7 mouse cellular contexts compared by ENCODE assay signal in genomic region chr4:155761356-155762099, GRCm38 (mm10). TPM values are rescaled to one million over a fixed set of nuclear protein-coding genes. Genes with fewer than 3 reads are reported as not detected.
DNase-seq lines count a peak whose midpoint lies in the region; ATAC-seq and TF ChIP-seq lines count a peak whose summit lies in the region.

No protein-coding gene starts in this region.

- peak; percentile 68 for DNase-seq in liver, adult 2 months (ENCODE audit: extremely low read depth, low read depth, low spot score)
- no peak for DNase-seq in liver
- no peak for DNase-seq in hindbrain, embryonic 10.5 days (ENCODE audit: low spot score)
- no peak for DNase-seq in spleen, postnatal 36 days (ENCODE audit: low spot score in 2 of 2)

- TF ChIP-seq CTCF in liver, adult 2 months (IDR thresholded peaks at IDR 0.05; ENCODE audit: low read depth, low read length), result no peak

- no peak for TF ChIP-seq POLR2A in liver, adult 2 months (IDR thresholded peaks at IDR 0.05; ENCODE audit: extremely low read depth, insufficient read depth, low read length)

- 2% methylated on average over 28 of the region's 28 CpGs for WGBS in liver, adult 2 months
- WGBS in hindbrain, embryonic 10.5 days, result 3% methylated on average over 28 of the region's 28 CpGs

- no peaks in the 10 kb centered on the region for H3K27me3 ChIP-seq in liver, adult 2 months (ENCODE audit: control insufficient read depth, insufficient read depth, low read length)
- H3K27me3 ChIP-seq in hindbrain, embryonic 10.5 days (ENCODE audit: insufficient read depth, poor library complexity, severe bottlenecking), result no peaks in the 10 kb centered on the region

- H3K9me3 ChIP-seq in hindbrain, embryonic 10.5 days, result no peaks in the 10 kb centered on the region

- H3K4me1 ChIP-seq in liver, adult 2 months (ENCODE audit: control insufficient read depth, insufficient read depth, low read length), result peaks cover 9% of the 10 kb centered on the region; the same call in 1 of the 2 replicates
- peaks cover 8% of the 10 kb centered on the region; the same call in 1 of the 2 replicates for H3K4me1 ChIP-seq in brown adipose tissue, adult 24 weeks (ENCODE audit: control insufficient read depth, insufficient read depth, insufficient read length, low read length)
- peaks cover 40% of the 10 kb centered on the region for H3K4me1 ChIP-seq in hindbrain, embryonic 10.5 days (replicated peaks)

- peak; percentile 24 for ATAC-seq in megakaryocyte, adult 5-6 weeks (ENCODE audit: poor library complexity, severe bottlenecking)
- no peak for ATAC-seq in activated CD4-positive, CD25-positive, alpha-beta regulatory T cell, adult 4 months

- peaks cover 2% of the 10 kb centered on the region; the same call in 1 of the 2 replicates for H3K36me3 ChIP-seq in liver, adult 2 months (ENCODE audit: control insufficient read depth, insufficient read depth, low read length)
- peaks cover 19% of the 10 kb centered on the region for H3K36me3 ChIP-seq in hindbrain, embryonic 10.5 days

- peak overlapping the region; percentile 62 for H3K4me3 ChIP-seq in liver, adult 2 months (ENCODE audit: insufficient read depth, low read depth, low read length)
- H3K4me3 ChIP-seq in brown adipose tissue, adult 24 weeks (ENCODE audit: insufficient read depth, low read depth, low read length), result peak overlapping the region; percentile 55
- H3K4me3 ChIP-seq in hindbrain, embryonic 10.5 days, result peak overlapping the region; percentile 91

- peak overlapping the region; percentile 72 for H3K9ac ChIP-seq in liver, adult 2 months (ENCODE audit: low read depth, low read length)

- peaks cover 10% of the 10 kb centered on the region; the same call in 1 of the 2 replicates for H3K79me2 ChIP-seq in liver, adult 2 months (ENCODE audit: control insufficient read depth, insufficient read depth, low read length)

- H3K27ac ChIP-seq in liver, adult 2 months (replicated peaks; ENCODE audit: insufficient read depth, low read depth, low read length), result peak overlapping the region; percentile 78
- H3K27ac ChIP-seq in brown adipose tissue, adult 24 weeks (replicated peaks; ENCODE audit: low read depth, low read length), result no peak overlapping the region
- peak overlapping the region; percentile 86 for H3K27ac ChIP-seq in hindbrain, embryonic 10.5 days

RNA-seq across cellular contexts. Expression of gene Atad3a, which starts 0.6 kb away (rescaled TPM):
- 54.5 and 71.8 TPM in 2 replicates for total RNA-seq in liver, adult 2 months (2014; rRNA removed)
- polyA plus RNA-seq in liver, adult 2 months (2012; rRNA removed), result 83.0 and 129 TPM in 2 replicates
- 57.0 and 74.0 TPM in 2 replicates for polyA plus RNA-seq in brown adipose tissue, adult 24 weeks (2012; ENCODE audit: insufficient read depth, insufficient read length, missing spikeins)
- 110 and 124 TPM in 2 replicates for polyA plus RNA-seq in hindbrain, embryonic 10.5 days (2016; fragmentation: Nextera tagmentation; extraction: Ambion mirVana)
- 13.5 and 14.1 TPM in 2 replicates for total RNA-seq in megakaryocyte, adult 5-6 weeks (2015)
- 17.8 and 22.9 TPM in 2 replicates for total RNA-seq in megakaryocyte, adult 5-6 weeks (2017)
- 10 to 100 TPM; 16.3 to 21.0 TPM for polyA plus RNA-seq in activated CD4-positive, CD25-positive, alpha-beta regulatory T cell, adult 4 months (2017; shearing (Covaris generic))

RNA-seq across cellular contexts. Expression of gene Vwa1, which starts 13.0 kb away (rescaled TPM):
- 0.46 and 0.47 TPM in 2 replicates for total RNA-seq in liver, adult 2 months (2014; rRNA removed)
- 0.32 and 0.56 TPM in 2 replicates for polyA plus RNA-seq in liver, adult 2 months (2012; rRNA removed)
- polyA plus RNA-seq in brown adipose tissue, adult 24 weeks (2012; ENCODE audit: insufficient read depth, insufficient read length, missing spikeins), result 2.3 and 3.9 TPM in 2 replicates
- polyA plus RNA-seq in hindbrain, embryonic 10.5 days (2016; fragmentation: Nextera tagmentation; extraction: Ambion mirVana), result 13.4 and 14.0 TPM in 2 replicates
- not detected in 2 replicates for total RNA-seq in megakaryocyte, adult 5-6 weeks (2015)
- 0.20 TPM in 1 of 2 replicates, not detected in the other for total RNA-seq in megakaryocyte, adult 5-6 weeks (2017)
- under 1 TPM in 1 of 2 experiments, not detected in 1; 0.09 TPM for polyA plus RNA-seq in activated CD4-positive, CD25-positive, alpha-beta regulatory T cell, adult 4 months (2017; shearing (Covaris generic))

RNA-seq across cellular contexts. Expression of gene Tmem88b, which starts 24.1 kb away (rescaled TPM):
- total RNA-seq in liver, adult 2 months (2014; rRNA removed), result 0.74 and 0.87 TPM in 2 replicates
- polyA plus RNA-seq in liver, adult 2 months (2012; rRNA removed), result 1.3 and 1.9 TPM in 2 replicates
- 0.42 and 0.67 TPM in 2 replicates for polyA plus RNA-seq in brown adipose tissue, adult 24 weeks (2012; ENCODE audit: insufficient read depth, insufficient read length, missing spikeins)
- polyA plus RNA-seq in hindbrain, embryonic 10.5 days (2016; fragmentation: Nextera tagmentation; extraction: Ambion mirVana), result 0.31 and 0.67 TPM in 2 replicates
- total RNA-seq in megakaryocyte, adult 5-6 weeks (2015), result 0.07 TPM in 1 of 2 replicates, not detected in the other
- total RNA-seq in megakaryocyte, adult 5-6 weeks (2017), result not detected in 2 replicates
- polyA plus RNA-seq in activated CD4-positive, CD25-positive, alpha-beta regulatory T cell, adult 4 months (2017; shearing (Covaris generic)), result under 1 TPM in 1 of 2 experiments, not detected in 1; 0.16 TPM

RNA-seq across cellular contexts. Expression of gene Tmem240, which starts 26.9 kb away (rescaled TPM):
- total RNA-seq in liver, adult 2 months (2014; rRNA removed), result under 0.01 and 0.20 TPM in 2 replicates
- 0.07 and 0.20 TPM in 2 replicates for polyA plus RNA-seq in liver, adult 2 months (2012; rRNA removed)
- 0.46 TPM in 1 of 2 replicates, not detected in the other for polyA plus RNA-seq in brown adipose tissue, adult 24 weeks (2012; ENCODE audit: insufficient read depth, insufficient read length, missing spikeins)
- 0.85 and 1.6 TPM in 2 replicates for polyA plus RNA-seq in hindbrain, embryonic 10.5 days (2016; fragmentation: Nextera tagmentation; extraction: Ambion mirVana)
- total RNA-seq in megakaryocyte, adult 5-6 weeks (2015), result 0.09 and 0.30 TPM in 2 replicates
- 0.18 TPM in 1 of 2 replicates, not detected in the other for total RNA-seq in megakaryocyte, adult 5-6 weeks (2017)
- under 1 TPM in 1 of 2 experiments, not detected in 1; 0.22 TPM for polyA plus RNA-seq in activated CD4-positive, CD25-positive, alpha-beta regulatory T cell, adult 4 months (2017; shearing (Covaris generic))

RNA-seq across cellular contexts. Expression of gene Ankrd65, which starts 28.7 kb away (rescaled TPM):
- total RNA-seq in liver, adult 2 months (2014; rRNA removed), result not detected in 2 replicates
- not detected in 2 replicates for polyA plus RNA-seq in liver, adult 2 months (2012; rRNA removed)
- polyA plus RNA-seq in brown adipose tissue, adult 24 weeks (2012; ENCODE audit: insufficient read depth, insufficient read length, missing spikeins), result not detected in 2 replicates
- 0.18 TPM in 1 of 2 replicates, not detected in the other for polyA plus RNA-seq in hindbrain, embryonic 10.5 days (2016; fragmentation: Nextera tagmentation; extraction: Ambion mirVana)
- total RNA-seq in megakaryocyte, adult 5-6 weeks (2015), result not detected in 2 replicates
- not detected in 2 replicates for total RNA-seq in megakaryocyte, adult 5-6 weeks (2017)
- polyA plus RNA-seq in activated CD4-positive, CD25-positive, alpha-beta regulatory T cell, adult 4 months (2017; shearing (Covaris generic)), result not detected
